Mouse (Mus musculus): ENCODE data around the gene Mylk4. TPM values are rescaled to one million over a fixed set of nuclear protein-coding genes. Genes with fewer than 3 reads are reported as not detected.

Mylk4 gene
- 0.14 TPM in 1 of 2 replicates, not detected in the other for total RNA-seq (2014; rRNA removed)
- 0.05 and 0.31 TPM in 2 replicates for polyA plus RNA-seq (2015; fragmentation: Nextera tagmentation; extraction: Ambion mirVana)

DNA sequence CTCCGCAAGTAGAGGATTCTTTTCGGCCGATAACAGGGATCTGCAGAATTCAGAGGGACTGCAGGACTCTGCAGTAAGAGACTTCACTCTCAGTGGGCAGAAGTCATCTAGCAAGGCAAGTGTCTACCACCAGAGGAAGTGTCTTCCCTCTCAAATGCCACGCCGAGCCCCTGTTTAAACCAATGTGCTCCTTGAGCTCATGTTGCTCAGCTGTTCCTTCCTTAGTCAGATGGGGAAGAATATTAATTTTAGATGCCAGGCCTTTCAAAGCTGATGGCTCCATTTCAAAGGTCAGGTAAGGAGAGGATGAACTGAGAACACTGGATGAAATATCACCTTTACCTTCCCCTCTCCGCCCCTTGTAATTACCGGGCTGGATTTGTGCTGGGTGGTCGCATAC, at the start of gene Mylk4:
TSS of gene Mylk4 (minus strand) at position 139 of the 400 bp plus-strand sequence.
- no peak within 1 kb of the TSS for H3K27ac ChIP-seq (ENCODE audit: low read depth, low read length)
- no peaks in the 10 kb centered on the region for H3K36me3 ChIP-seq (ENCODE audit: insufficient read depth, low read length)
- H3K9me3 ChIP-seq (ENCODE audit: low read length) = no peaks in the 10 kb centered on the region
- no peak for TF ChIP-seq CTCF (IDR thresholded peaks at IDR 0.05)
- H3K27me3 ChIP-seq (ENCODE audit: insufficient read depth, low read length) = no peaks in the 10 kb centered on the region
- 84% methylated on average over 8 of the region's 8 CpGs for WGBS
- no peak for ATAC-seq (ENCODE audit: low FRiP score)
- DNase-seq (ENCODE audit: low spot score) = no peak
- H3K4me3 ChIP-seq (ENCODE audit: low read depth, low read length) = no peak within 1 kb of the TSS
- H3K4me1 ChIP-seq (ENCODE audit: insufficient read depth, low read length) = no peaks in the 10 kb centered on the region
- H3K9ac ChIP-seq (replicated peaks; ENCODE audit: low read length, poor library complexity, severe bottlenecking) = no peak within 1 kb of the TSS
- no peak within 1 kb of the TSS for H3K4me2 ChIP-seq (ENCODE audit: low read depth, low read length, poor library complexity, severe bottlenecking)

- no peak for TF ChIP-seq CTCF (IDR thresholded peaks at IDR 0.05)
- DNase-seq (ENCODE audit: low spot score) (no peak), ATAC-seq (ENCODE audit: low FRiP score) (no peak)
- H3K4me2 ChIP-seq (ENCODE audit: low read depth, low read length, poor library complexity, severe bottlenecking) = no peak overlapping the region
- no peak overlapping the region for H3K4me3 ChIP-seq (ENCODE audit: low read depth, low read length)
- no peak overlapping the region for H3K27ac ChIP-seq (ENCODE audit: low read depth, low read length)
- H3K27me3 ChIP-seq (ENCODE audit: insufficient read depth, low read length) = no peaks in the 10 kb centered on the region
- no peaks in the 10 kb centered on the region for H3K9me3 ChIP-seq (ENCODE audit: low read length)
- no peak overlapping the region for H3K9ac ChIP-seq (replicated peaks; ENCODE audit: low read length, poor library complexity, severe bottlenecking)
- WGBS = 74% methylated on average over 6 of the region's 6 CpGs
- no peaks in the 10 kb centered on the region; the same call in 1 of the 2 replicates for H3K4me1 ChIP-seq (ENCODE audit: insufficient read depth, low read length)
- no peaks in the 10 kb centered on the region for H3K36me3 ChIP-seq (ENCODE audit: insufficient read depth, low read length)
These were observed 49.5 kb upstream of the Mylk4 start for GRCm38 (mm10) chr13:32833237-32833636.

- no peak overlapping the region for H3K27ac ChIP-seq (ENCODE audit: low read depth, low read length)
- no peak overlapping the region for H3K4me3 ChIP-seq (ENCODE audit: low read depth, low read length)
- no peaks in the 10 kb centered on the region for H3K27me3 ChIP-seq (ENCODE audit: insufficient read depth, low read length)
- no peak for TF ChIP-seq CTCF (IDR thresholded peaks at IDR 0.05)
- no peaks in the 10 kb centered on the region for H3K36me3 ChIP-seq (ENCODE audit: insufficient read depth, low read length)
- H3K9me3 ChIP-seq (ENCODE audit: low read length) = no peaks in the 10 kb centered on the region
- ATAC-seq (ENCODE audit: low FRiP score) (no peak), DNase-seq (ENCODE audit: low spot score) (no peak)
- H3K4me1 ChIP-seq (ENCODE audit: insufficient read depth, low read length) = no peaks in the 10 kb centered on the region; the same call in 1 of the 2 replicates
- H3K9ac ChIP-seq (replicated peaks; ENCODE audit: low read length, poor library complexity, severe bottlenecking) = no peak overlapping the region
- WGBS = 75% methylated on average over 3 of the region's 3 CpGs
- no peak overlapping the region for H3K4me2 ChIP-seq (ENCODE audit: low read depth, low read length, poor library complexity, severe bottlenecking)
These were observed 49.0 kb upstream of the Mylk4 start for GRCm38 (mm10) chr13:32832776-32833175.

GRCm38 (mm10) chr13:32831505-32832273, 47.9 kb upstream of the Mylk4 start:
- H3K27me3 ChIP-seq (ENCODE audit: insufficient read depth, low read length) = no peaks in the 10 kb centered on the region
- H3K9me3 ChIP-seq (ENCODE audit: low read length) = no peaks in the 10 kb centered on the region
- ATAC-seq (ENCODE audit: low FRiP score) (no peak), DNase-seq (ENCODE audit: low spot score) (no peak)
- TF ChIP-seq CTCF (IDR thresholded peaks at IDR 0.05) = no peak
- 76% methylated on average over 3 of the region's 3 CpGs for WGBS
- H3K27ac ChIP-seq (ENCODE audit: low read depth, low read length) = no peak overlapping the region
- H3K4me3 ChIP-seq (ENCODE audit: low read depth, low read length) = no peak overlapping the region
- H3K9ac ChIP-seq (replicated peaks; ENCODE audit: low read length, poor library complexity, severe bottlenecking) = no peak overlapping the region
- H3K36me3 ChIP-seq (ENCODE audit: insufficient read depth, low read length) = no peaks in the 10 kb centered on the region
- no peaks in the 10 kb centered on the region; the same call in 1 of the 2 replicates for H3K4me1 ChIP-seq (ENCODE audit: insufficient read depth, low read length)
- no peak overlapping the region for H3K4me2 ChIP-seq (ENCODE audit: low read depth, low read length, poor library complexity, severe bottlenecking)

DNA sequence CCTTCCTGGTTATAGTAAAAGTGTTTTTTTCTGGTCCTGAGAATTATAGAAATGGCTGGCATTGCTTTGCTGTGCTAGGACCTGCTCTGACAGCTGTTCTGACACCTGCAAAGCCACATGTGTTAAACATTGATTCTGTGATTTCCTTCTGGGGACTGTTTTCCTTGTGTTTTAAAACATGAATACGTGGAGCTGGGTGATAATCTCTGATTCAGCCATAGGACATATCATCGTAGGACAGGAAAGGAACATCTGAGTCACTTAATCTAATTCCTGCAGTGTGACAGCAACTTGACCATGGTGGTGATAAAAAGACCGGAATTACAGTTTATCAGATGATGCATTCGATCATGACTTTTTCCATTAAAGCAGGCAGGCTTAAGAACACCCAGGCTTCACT, 45.1 kb upstream of the Mylk4 start:
- 85% methylated on average over 4 of the region's 4 CpGs for WGBS
- no peaks in the 10 kb centered on the region for H3K9me3 ChIP-seq (ENCODE audit: low read length)
- no peak for ATAC-seq (ENCODE audit: low FRiP score)
- 0 out of 2 replicates have a peak, but pooled peaks cover 4% of the 10 kb centered on the region for H3K36me3 ChIP-seq (ENCODE audit: insufficient read depth, low read length)
- no peak for DNase-seq (ENCODE audit: low spot score)
- no peak overlapping the region for H3K4me2 ChIP-seq (ENCODE audit: low read depth, low read length, poor library complexity, severe bottlenecking)
- H3K4me1 ChIP-seq (ENCODE audit: insufficient read depth, low read length) = no peaks in the 10 kb centered on the region; the same call in 1 of the 2 replicates
- H3K9ac ChIP-seq (replicated peaks; ENCODE audit: low read length, poor library complexity, severe bottlenecking) = no peak overlapping the region
- H3K27ac ChIP-seq (ENCODE audit: low read depth, low read length) = no peak overlapping the region
- H3K4me3 ChIP-seq (ENCODE audit: low read depth, low read length) = no peak overlapping the region
- no peaks in the 10 kb centered on the region for H3K27me3 ChIP-seq (ENCODE audit: insufficient read depth, low read length)
- TF ChIP-seq CTCF (IDR thresholded peaks at IDR 0.05) = no peak

GRCm38 (mm10) chr13:32827951-32828350, 44.2 kb upstream of the Mylk4 start:
- Histone ChIP-seq H3K36me3 (ENCODE audit: insufficient read depth, low read length) (0 out of 2 replicates have a peak, but pooled peaks cover 7% of the 10 kb centered on the region), H3K9ac (replicated peaks; ENCODE audit: low read length, poor library complexity, severe bottlenecking) (no peak overlapping the region), H3K9me3 (ENCODE audit: low read length) (no peaks in the 10 kb centered on the region), H3K4me1 (ENCODE audit: insufficient read depth, low read length) (no peaks in the 10 kb centered on the region; the same call in 1 of the 2 replicates), H3K27ac (ENCODE audit: low read depth, low read length) (no peak overlapping the region), H3K4me2 (ENCODE audit: low read depth, low read length, poor library complexity, severe bottlenecking) (no peak overlapping the region), H3K4me3 (ENCODE audit: low read depth, low read length) (no peak overlapping the region), H3K27me3 (ENCODE audit: insufficient read depth, low read length) (no peaks in the 10 kb centered on the region)
- peak; percentile 76 for TF ChIP-seq CTCF (IDR thresholded peaks at IDR 0.05)
- peak; percentile 34 for ATAC-seq (ENCODE audit: low FRiP score)
- 68% methylated on average over 4 of the region's 4 CpGs for WGBS
- DNase-seq (ENCODE audit: low spot score) = peak; percentile 24
